Mouse (Mus musculus): ENCODE measurements at regions not wholly inside any gene's neighbourhood (a gene's known extent, or its start where the extent isn't known, plus 50 kb on each side); places are given as distances from the start of the nearest gene placed in this dataset.
"Not testable (repeated sequence)": the region's sequence is repeated elsewhere in the genome, so short reads cannot be mapped to it uniquely, and the experiment has no call there.

- TF ChIP-seq POLR2A (IDR thresholded peaks at IDR 0.05; ENCODE audit: control insufficient read depth, low read depth, low read length); CTCF (IDR thresholded peaks at IDR 0.05; ENCODE audit: control insufficient read depth, insufficient read depth, insufficient replicate concordance, low read depth, low read length): not testable (repeated sequence)
Observed at GRCm38 (mm10) chr2:84069411-84069810, 79.1 kb downstream of the Gm13691 start.
